Mouse (Mus musculus): ENCODE measurements around the gene Bcl2a1b. TPM values are rescaled to one million over a fixed set of nuclear protein-coding genes. Genes with fewer than 3 reads are reported as not detected.
A peak's percentile ranks its signal among the peaks of the same experiment; 100 is the strongest.
"Not testable (repeated sequence)": the region's sequence is repeated elsewhere in the genome, so short reads cannot be mapped to it uniquely, and the experiment has no call there.

The Bcl2a1b gene
- total and polyA plus RNA-seq, 3 experiments, result 278 to 842 (median 537) TPM

GRCm38 (mm10) chr9:89226071-89226470 is 27.1 kb downstream of the Bcl2a1b start:
- H3K27me3 ChIP-seq (replicated peaks), result no peaks in the 10 kb centered on the region
- H3K4me2 ChIP-seq (ENCODE audit: insufficient read depth, low read depth, poor library complexity, severe bottlenecking), result no peak overlapping the region
- H3K4me1 ChIP-seq (ENCODE audit: control insufficient read depth in 1 of 2, insufficient read depth in 2 of 2), result peaks cover 3 to 9% of the 10 kb centered on the region in 2 experiments; a peak in 3 of 4 replicates
- H3K27ac ChIP-seq (ENCODE audit: insufficient read depth, low read depth), result no peak overlapping the region
- dilution Hi-C loops (cut with MboI; ENCODE audit: extremely low pct_ligation_motif_present, extremely low pct_unique_long_range_greater_than_20kb, low sequenced_read_pairs), result no loop called here
- H3K9me3 ChIP-seq (replicated peaks; ENCODE audit: low read length), result no peaks in the 10 kb centered on the region
- 0 out of 2 replicates have a peak, but pooled peaks cover 2% of the 10 kb centered on the region for H3K79me2 ChIP-seq (replicated peaks; ENCODE audit: control insufficient read depth, extremely low read depth, insufficient read depth, poor library complexity, severe bottlenecking)
- peaks cover 2 to 6% of the 10 kb centered on the region in 2 experiments for H3K36me3 ChIP-seq (replicated peaks in 1 of 2; ENCODE audit: control insufficient read depth in 1 of 2, insufficient read depth in 1 of 2, low read length in 1 of 2)
- H3K9ac ChIP-seq (ENCODE audit: insufficient read depth, low read depth), result no peak overlapping the region
- DNase-seq (ENCODE audit: extremely low read depth), result no peak
- in situ Hi-C loops (cut with MboI; ENCODE audit: low pct_ligation_motif_present, low pct_unique_long_range_greater_than_20kb, low sequenced_read_pairs), result loop anchor here (25.0 kb wide), 1 partner anchor 461 kb away; no protein-coding TSS in a partner anchor
- H3K4me3 ChIP-seq (replicated peaks in 1 of 3; ENCODE audit: low read depth in 2 of 3, low read length in 2 of 3, poor library complexity in 1 of 3), result no peak overlapping the region
- peak in 1 of 2 experiments; percentile 61; a peak in 2 of 4 replicates for TF ChIP-seq CTCF (conservative IDR thresholded peaks at IDR 0.05 in 1 of 2, IDR thresholded peaks at IDR 0.05 in 1 of 2; ENCODE audit: low read depth in 2 of 2, low read length in 2 of 2)
- TF ChIP-seq TBP (conservative IDR thresholded peaks at IDR 0.05; ENCODE audit: low read depth, low read length), result no peak
- TF ChIP-seq SMC3 (IDR thresholded peaks at IDR 0.05; ENCODE audit: low read depth, low read length), result peak; percentile 44
- TF ChIP-seq RAD21 (IDR thresholded peaks at IDR 0.05; ENCODE audit: low read depth, low read length), result peak; percentile 56

- in situ Hi-C loops (cut with MboI; ENCODE audit: low pct_ligation_motif_present, low pct_unique_long_range_greater_than_20kb, low sequenced_read_pairs) (loop anchor here (25.0 kb wide), 1 partner anchor 459 kb away; no protein-coding TSS in a partner anchor), dilution Hi-C loops (cut with MboI; ENCODE audit: extremely low pct_ligation_motif_present, extremely low pct_unique_long_range_greater_than_20kb, low sequenced_read_pairs) (no loop called here)
- Histone ChIP-seq H3K9me3 (replicated peaks; ENCODE audit: low read length) (no peaks in the 10 kb centered on the region), H3K27me3 (replicated peaks) (no peaks in the 10 kb centered on the region), H3K36me3 (replicated peaks in 1 of 2; ENCODE audit: control insufficient read depth in 1 of 2, insufficient read depth in 1 of 2, low read length in 1 of 2) (peaks cover 2 to 6% of the 10 kb centered on the region in 2 experiments), H3K4me1 (ENCODE audit: control insufficient read depth in 1 of 2, insufficient read depth in 2 of 2) (peaks cover 3 to 9% of the 10 kb centered on the region in 2 experiments; a peak in 3 of 4 replicates), H3K4me2 (ENCODE audit: insufficient read depth, low read depth, poor library complexity, severe bottlenecking) (peak overlapping the region; percentile 64; the same call in 1 of the 2 replicates), H3K79me2 (replicated peaks; ENCODE audit: control insufficient read depth, extremely low read depth, insufficient read depth, poor library complexity, severe bottlenecking) (no peaks in the 10 kb centered on the region), H3K9ac (ENCODE audit: insufficient read depth, low read depth) (0 out of 2 replicates have a peak overlapping the region, but pooled peaks have one; percentile 5), H3K4me3 (replicated peaks in 1 of 3; ENCODE audit: low read depth in 2 of 3, low read length in 2 of 3, poor library complexity in 1 of 3) (no peak overlapping the region), H3K27ac (ENCODE audit: insufficient read depth, low read depth) (peak overlapping the region; percentile 50)
- peak; percentile 54 for DNase-seq (ENCODE audit: extremely low read depth)
- TF ChIP-seq MAFK (IDR thresholded peaks at IDR 0.05; ENCODE audit: insufficient replicate concordance, low read length), result no peak
- peak; percentile 47; the same call in 1 of the 2 replicates for TF ChIP-seq NRF1 (IDR thresholded peaks at IDR 0.05; ENCODE audit: low read depth, low read length)
- no peak for TF ChIP-seq JUN (IDR thresholded peaks at IDR 0.05; ENCODE audit: insufficient read depth, low read depth, low read length)
- no peak for TF ChIP-seq MAZ (IDR thresholded peaks at IDR 0.05; ENCODE audit: low read depth, low read length)
- TF ChIP-seq EP300 (IDR thresholded peaks at IDR 0.05; ENCODE audit: low read length), result no peak
- TF ChIP-seq IRF4 (IDR thresholded peaks at IDR 0.05; ENCODE audit: low read depth, low read length), result no peak
- no peak for TF ChIP-seq POLR2AphosphoS2 (IDR thresholded peaks at IDR 0.05; ENCODE audit: low read depth, low read length)
- no peak for TF ChIP-seq UBTF (IDR thresholded peaks at IDR 0.05; ENCODE audit: low read depth, low read length)
Measured at GRCm38 (mm10) chr9:89228122-89228521, 29.1 kb downstream of the Bcl2a1b start.

DNA sequence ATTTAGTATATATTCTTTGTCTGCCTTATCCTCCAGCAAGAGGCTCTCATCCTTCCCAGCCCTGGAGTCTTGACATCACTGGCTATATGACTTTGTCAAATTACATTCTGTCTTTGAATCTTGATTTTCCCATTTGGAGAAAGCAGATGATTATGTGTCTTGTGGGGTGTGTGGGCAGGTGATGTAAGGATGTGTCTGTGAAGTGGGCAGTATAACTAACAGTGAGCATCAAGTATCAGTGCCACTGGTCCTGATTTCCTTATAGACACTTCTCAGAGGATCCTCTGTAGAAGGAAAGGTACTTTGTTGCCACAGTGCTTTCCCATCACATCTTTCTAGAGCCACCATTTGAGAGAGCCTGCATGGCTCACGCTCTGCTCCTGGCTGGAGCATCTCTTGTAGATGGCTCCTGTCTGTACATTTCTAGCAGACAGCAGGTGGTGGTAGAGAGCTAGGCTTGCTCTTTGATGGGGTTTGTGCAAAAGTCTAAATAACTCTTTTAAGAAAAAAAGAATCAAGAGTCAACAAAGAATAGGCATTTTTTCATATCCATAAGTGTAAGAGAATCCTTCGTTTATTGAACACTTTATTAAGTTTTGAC is 32.0 kb downstream of the Bcl2a1b start:
- H3K9me3 ChIP-seq (replicated peaks; ENCODE audit: low read length); H3K27ac ChIP-seq (ENCODE audit: insufficient read depth, low read depth); H3K79me2 ChIP-seq (replicated peaks; ENCODE audit: control insufficient read depth, extremely low read depth, insufficient read depth, poor library complexity, severe bottlenecking); H3K27me3 ChIP-seq (replicated peaks); H3K4me1 ChIP-seq (ENCODE audit: control insufficient read depth in 1 of 2, insufficient read depth in 2 of 2); DNase-seq (ENCODE audit: extremely low read depth); H3K4me3 ChIP-seq (replicated peaks in 1 of 3; ENCODE audit: low read depth in 2 of 3, low read length in 2 of 3, poor library complexity in 1 of 3); dilution Hi-C loops (cut with MboI; ENCODE audit: extremely low pct_ligation_motif_present, extremely low pct_unique_long_range_greater_than_20kb, low sequenced_read_pairs); H3K36me3 ChIP-seq (replicated peaks in 1 of 2; ENCODE audit: control insufficient read depth in 1 of 2, insufficient read depth in 1 of 2, low read length in 1 of 2); H3K4me2 ChIP-seq (ENCODE audit: insufficient read depth, low read depth, poor library complexity, severe bottlenecking); H3K9ac ChIP-seq (ENCODE audit: insufficient read depth, low read depth): not testable (repeated sequence)
- peak in 1 of 2 experiments; percentile 40; a peak in 2 of 4 replicates for TF ChIP-seq CTCF (conservative IDR thresholded peaks at IDR 0.05 in 1 of 2, IDR thresholded peaks at IDR 0.05 in 1 of 2; ENCODE audit: low read depth in 2 of 2, low read length in 2 of 2)
- peak; percentile 19 for TF ChIP-seq SMC3 (IDR thresholded peaks at IDR 0.05; ENCODE audit: low read depth, low read length)
- TF ChIP-seq RAD21 (IDR thresholded peaks at IDR 0.05; ENCODE audit: low read depth, low read length), result peak; percentile 18
- in situ Hi-C loops (cut with MboI; ENCODE audit: low pct_ligation_motif_present, low pct_unique_long_range_greater_than_20kb, low sequenced_read_pairs), result loop anchor here (25.0 kb wide), 1 partner anchor 456 kb away; no protein-coding TSS in a partner anchor

DNA sequence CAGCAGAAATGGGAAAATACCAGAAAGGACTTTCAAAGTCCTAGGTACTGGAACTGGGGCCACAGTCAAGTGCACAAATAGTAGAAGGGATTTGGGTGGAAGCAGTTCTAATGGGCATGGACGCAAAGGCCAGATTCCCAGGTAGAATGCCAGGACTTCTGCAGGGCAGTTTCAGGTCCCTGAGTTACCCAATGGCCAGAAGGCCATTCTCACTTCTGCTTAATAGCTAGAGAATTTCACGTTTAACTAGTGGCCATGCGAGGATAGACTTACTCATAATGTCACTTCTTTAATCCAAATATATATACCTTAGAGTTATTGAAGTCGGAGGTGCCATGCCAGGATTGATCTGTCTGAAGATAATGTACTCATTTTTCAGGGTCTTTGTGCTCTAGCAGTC is 38.1 kb downstream of the Bcl2a1b start:
- H3K27ac ChIP-seq (ENCODE audit: insufficient read depth, low read depth); H3K79me2 ChIP-seq (replicated peaks; ENCODE audit: control insufficient read depth, extremely low read depth, insufficient read depth, poor library complexity, severe bottlenecking); H3K9ac ChIP-seq (ENCODE audit: insufficient read depth, low read depth); H3K4me1 ChIP-seq (ENCODE audit: control insufficient read depth in 1 of 2, insufficient read depth in 2 of 2); DNase-seq (ENCODE audit: extremely low read depth); H3K4me3 ChIP-seq (replicated peaks in 1 of 3; ENCODE audit: low read depth in 2 of 3, low read length in 2 of 3, poor library complexity in 1 of 3); dilution Hi-C loops (cut with MboI; ENCODE audit: extremely low pct_ligation_motif_present, extremely low pct_unique_long_range_greater_than_20kb, low sequenced_read_pairs); H3K9me3 ChIP-seq (replicated peaks; ENCODE audit: low read length); H3K27me3 ChIP-seq (replicated peaks); H3K4me2 ChIP-seq (ENCODE audit: insufficient read depth, low read depth, poor library complexity, severe bottlenecking); H3K36me3 ChIP-seq (replicated peaks in 1 of 2; ENCODE audit: control insufficient read depth in 1 of 2, insufficient read depth in 1 of 2, low read length in 1 of 2): not testable (repeated sequence)
- in situ Hi-C loops (cut with MboI; ENCODE audit: low pct_ligation_motif_present, low pct_unique_long_range_greater_than_20kb, low sequenced_read_pairs), result loop anchor here (25.0 kb wide), 1 partner anchor 450 kb away; no protein-coding TSS in a partner anchor

All from CH12.LX (cell line).